Mouse (Mus musculus) intestine, postnatal 0 days (tissue): Measurements from ENCODE around the gene Tmem239. TPM values are rescaled to one million over a fixed set of nuclear protein-coding genes. Genes with fewer than 3 reads are reported as not detected.

Source experiments
- ATAC-seq: fragments of 200-750 bp; cut with Nextera tagmentation; 2 replicates; pipeline ENCODE4 v1.8.0; 2017; ENCODE audit warnings: mild to moderate bottlenecking, moderate TSS enrichment, moderate library complexity
- H3K27ac ChIP-seq: fragments of 300-500 bp; sonication (generic); 2 replicates; pipeline ENCODE4 v1.5.1; 2014; ENCODE audit warnings: mild to moderate bottlenecking, low read depth, low read length, moderate library complexity
- H3K27me3 ChIP-seq: fragments of 300-500 bp; sonication (generic); replicated peaks from 2 replicates; pipeline ENCODE4 v1.6.1; 2014; ENCODE audit warnings: low read length, mixed read lengths; ENCODE audit not compliant: control insufficient read depth, insufficient read depth
- H3K36me3 ChIP-seq: fragments of 300-500 bp; sonication (generic); 2 replicates; pipeline ENCODE4 v1.6.1; 2014; ENCODE audit warnings: mild to moderate bottlenecking, moderate library complexity; ENCODE audit not compliant: control insufficient read depth, insufficient read depth
- H3K4me1 ChIP-seq: fragments of 300-500 bp; sonication (generic); replicated peaks from 2 replicates; pipeline ENCODE4 v1.6.1; 2014; ENCODE audit warnings: antibody characterized with exemption, low read length, mixed read lengths; ENCODE audit not compliant: control insufficient read depth, insufficient read depth
- H3K4me2 ChIP-seq: fragments of 300-500 bp; sonication (generic); replicated peaks from 2 replicates; pipeline ENCODE4 v1.6.1; 2014; ENCODE audit warnings: low read depth, mild to moderate bottlenecking, moderate library complexity
- H3K4me3 ChIP-seq: fragments of 300-500 bp; sonication (generic); 2 replicates; pipeline ENCODE4 v1.5.1; 2014; ENCODE audit warnings: low read depth, low read length
- H3K9ac ChIP-seq: fragments of 300-500 bp; sonication (generic); 2 replicates; pipeline ENCODE4 v1.6.1; 2014; ENCODE audit warnings: mild to moderate bottlenecking, low read depth, low read length
- H3K9me3 ChIP-seq: fragments of 300-500 bp; sonication (generic); 2 replicates; pipeline ENCODE4 v1.6.1; 2016; ENCODE audit warnings: mixed run types; ENCODE audit not compliant: control insufficient read depth
- CTCF ChIP-seq: sonication (generic); IDR thresholded peaks from 2 replicates; pipeline ENCODE4 v1.5.1; 2016; ENCODE audit warnings: low read depth, mild to moderate bottlenecking, control low read depth, antibody characterized with exemption, moderate library complexity
- WGBS: fragments of 180-500 bp; shearing (Covaris S2); extraction: QIAGEN DNeasy Blood & Tissue Kit; methylation state at CpG from one replicate; pipeline ENCODE4 v1.1.7; 2014; 5-methylcytosine and 5-hydroxymethylcytosine counted together
- polyA plus RNA-seq: library from polyadenylated mRNA; unstranded; fragments of >200 nt; fragmentation: Nextera tagmentation; extraction: Ambion mirVana; gene quantifications from 2 replicates; pipeline ENCODE4 v1.2.1, GENCODE M21; 2015

Gene Tmem239
- polyA plus RNA-seq, 1 experiment from 2014 or later = not detected

DNA sequence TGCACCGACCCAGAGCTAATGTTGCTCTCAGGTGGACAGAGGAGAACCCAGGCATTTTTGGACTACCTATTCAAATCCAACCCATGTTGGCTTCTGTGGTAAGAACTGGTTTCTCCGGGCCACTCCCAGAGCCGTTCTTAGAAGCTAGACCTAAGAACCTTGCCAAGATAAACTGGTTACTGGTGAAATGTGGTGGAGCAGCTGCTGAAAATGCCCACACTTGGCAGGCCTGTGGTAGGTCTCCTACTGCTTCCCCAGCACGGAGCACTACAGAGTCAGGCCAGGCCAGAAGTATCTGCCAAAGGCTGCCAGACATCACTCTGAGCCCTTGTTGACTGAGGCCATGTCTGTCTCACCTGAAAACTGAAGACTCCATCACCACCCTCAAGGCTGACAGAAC is 31.3 kb upstream of the Tmem239 start:
- Histone ChIP-seq H3K4me1 (no peaks in the 10 kb centered on the region), H3K36me3 (no peaks in the 10 kb centered on the region), H3K27ac (no peak overlapping the region), H3K9ac (no peak overlapping the region), H3K4me2 (no peak overlapping the region), H3K4me3 (no peak overlapping the region), H3K27me3 (no peaks in the 10 kb centered on the region), H3K9me3 (no peaks in the 10 kb centered on the region)
- 80% methylated on average over 4 of the region's 4 CpGs for WGBS
- no peak for TF ChIP-seq CTCF
- no peak for ATAC-seq

DNA sequence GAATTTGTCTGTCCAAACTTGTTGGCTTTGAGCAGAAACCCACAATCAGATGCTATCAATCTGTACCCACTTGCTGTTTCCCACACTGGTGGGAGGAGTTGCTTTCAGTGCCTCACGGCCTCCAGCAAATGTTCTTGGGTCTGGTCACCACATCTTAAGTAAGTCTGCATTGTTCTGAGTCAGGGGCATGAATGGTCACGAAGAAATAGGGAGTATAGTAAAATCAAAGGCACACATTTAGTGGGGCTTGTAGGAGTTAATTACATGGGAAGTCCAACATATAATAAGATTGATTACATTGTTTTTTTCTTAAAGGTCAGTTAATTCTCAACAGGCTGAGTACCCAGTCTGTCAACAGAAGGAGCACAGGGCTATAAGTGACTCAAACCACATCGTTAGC is 23.1 kb upstream of the Tmem239 start:
- H3K4me3 ChIP-seq = no peak overlapping the region
- 55% methylated on average over 3 of the region's 3 CpGs for WGBS
- no peaks in the 10 kb centered on the region for H3K9me3 ChIP-seq
- no peak overlapping the region for H3K9ac ChIP-seq
- no peak overlapping the region for H3K4me2 ChIP-seq
- ATAC-seq = no peak
- no peaks in the 10 kb centered on the region for H3K36me3 ChIP-seq
- no peaks in the 10 kb centered on the region for H3K4me1 ChIP-seq
- H3K27ac ChIP-seq = no peak overlapping the region
- no peak for TF ChIP-seq CTCF
- no peaks in the 10 kb centered on the region for H3K27me3 ChIP-seq

GRCm38 (mm10) chr2:130383895-130384294 is 22.4 kb upstream of the Tmem239 start:
- Histone ChIP-seq H3K4me1 (no peaks in the 10 kb centered on the region), H3K27ac (no peak overlapping the region), H3K36me3 (no peaks in the 10 kb centered on the region), H3K4me2 (no peak overlapping the region), H3K9ac (no peak overlapping the region), H3K27me3 (no peaks in the 10 kb centered on the region), H3K4me3 (no peak overlapping the region), H3K9me3 (no peaks in the 10 kb centered on the region)
- WGBS = 58% methylated on average over 6 of the region's 6 CpGs
- TF ChIP-seq CTCF = no peak
- no peak for ATAC-seq

GRCm38 (mm10) chr2:130386212-130386611 is 20.1 kb upstream of the Tmem239 start:
- TF ChIP-seq CTCF = no peak
- ATAC-seq = no peak
- WGBS = 52% methylated on average over 1 of the region's 1 CpGs

DNA sequence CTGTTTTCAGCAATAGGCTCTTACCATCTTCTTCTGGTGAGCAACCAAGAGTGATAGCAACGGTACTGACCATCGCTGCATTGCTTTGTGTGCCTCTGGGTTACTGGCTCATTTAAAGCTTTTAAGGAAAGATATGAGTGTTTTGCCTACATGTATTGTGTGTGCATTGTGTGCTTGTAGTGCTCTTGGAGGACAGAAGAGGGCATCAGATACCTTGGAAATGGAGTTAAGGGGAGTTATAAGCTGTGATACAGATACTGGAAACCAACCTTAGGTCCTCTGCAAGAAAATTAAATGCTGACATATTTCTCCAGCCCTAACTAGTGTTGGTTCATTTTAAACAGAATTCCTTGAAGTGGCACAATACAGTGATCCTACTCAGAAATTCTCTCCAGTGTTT is 17.5 kb upstream of the Tmem239 start:
- no peak overlapping the region for H3K4me2 ChIP-seq
- H3K4me1 ChIP-seq = no peaks in the 10 kb centered on the region
- no peak for ATAC-seq
- no peaks in the 10 kb centered on the region for H3K27me3 ChIP-seq
- H3K4me3 ChIP-seq = no peak overlapping the region
- no peaks in the 10 kb centered on the region for H3K36me3 ChIP-seq
- WGBS = 83% methylated on average over 2 of the region's 2 CpGs
- TF ChIP-seq CTCF = peak; percentile 66
- no peak overlapping the region for H3K9ac ChIP-seq
- H3K27ac ChIP-seq = no peak overlapping the region
- H3K9me3 ChIP-seq = no peaks in the 10 kb centered on the region

More at GRCm38 (mm10) chr2:130386212-130386611, 20.1 kb upstream of the Tmem239 start:
- Histone ChIP-seq H3K9me3 (no peaks in the 10 kb centered on the region), H3K4me1 (no peaks in the 10 kb centered on the region), H3K36me3 (no peaks in the 10 kb centered on the region), H3K4me3 (no peak overlapping the region), H3K9ac (no peak overlapping the region), H3K27me3 (no peaks in the 10 kb centered on the region), H3K4me2 (no peak overlapping the region), H3K27ac (no peak overlapping the region)

GRCm38 (mm10) chr2:130390993-130391625 is 15.2 kb upstream of the Tmem239 start:
- H3K36me3 ChIP-seq = no peaks in the 10 kb centered on the region; the same call in 1 of the 2 replicates
- no peaks in the 10 kb centered on the region for H3K9me3 ChIP-seq
- 72% methylated on average over 11 of the region's 11 CpGs for WGBS
- H3K27me3 ChIP-seq = no peaks in the 10 kb centered on the region; the same call in 1 of the 2 replicates
- TF ChIP-seq CTCF = no peak
- H3K4me3 ChIP-seq = no peak overlapping the region
- no peaks in the 10 kb centered on the region for H3K4me1 ChIP-seq
- no peak overlapping the region for H3K9ac ChIP-seq
- ATAC-seq = no peak
- H3K27ac ChIP-seq = no peak overlapping the region
- no peak overlapping the region for H3K4me2 ChIP-seq
